Mouse (Mus musculus) large intestine, adult 2 months (tissue): ENCODE data around the gene Capn12. TPM values are rescaled to one million over a fixed set of nuclear protein-coding genes. Genes with fewer than 3 reads are reported as not detected.

Experiments used
- DNase-seq: peaks from one replicate; pipeline ENCODE4 v3.0.0-alpha.2; 2012; ENCODE audit warnings: low read depth, low spot score
- WGBS: fragments of 180-500 bp; shearing (Covaris S2); methylation state at CpG from one replicate; pipeline ENCODE4 v1.1.7; 2018; 5-methylcytosine and 5-hydroxymethylcytosine counted together
- polyA plus RNA-seq: library from polyadenylated mRNA; depleted of rRNA; stranded (reverse); fragments of >200 nt; gene quantifications from 2 replicates; pipeline ENCODE4 v1.2.3, GENCODE M21; 2012; rRNA removed

The Capn12 gene
- polyA plus RNA-seq, 1 experiment = 0.14 TPM

DNA sequence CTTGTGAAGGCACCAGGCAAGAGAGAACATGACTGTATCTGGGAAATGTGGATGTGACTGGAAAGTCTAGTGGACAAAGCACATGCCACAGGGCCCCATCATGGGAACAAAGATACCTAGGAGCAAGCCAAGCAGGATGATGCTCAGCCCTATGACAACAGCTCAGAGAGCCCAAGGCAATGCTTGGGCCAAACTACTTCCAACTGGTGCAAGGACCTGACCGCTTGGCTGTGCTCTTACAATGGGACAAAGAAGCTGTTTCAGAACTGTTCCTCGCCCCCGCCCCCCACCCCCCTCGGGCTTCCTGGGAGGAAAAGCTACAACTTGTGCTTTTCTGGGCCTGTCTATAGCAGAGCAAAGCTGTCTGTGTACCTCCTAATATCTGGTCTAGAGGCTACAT, 57.4 kb downstream of the Capn12 start:
- 79% methylated on average over 4 of the region's 4 CpGs for WGBS
- DNase-seq = no peak

- DNase-seq = no peak
- 50% methylated on average over 7 of the region's 7 CpGs for WGBS
Observed at GRCm38 (mm10) chr7:28939418-28940183, 58.4 kb downstream of the Capn12 start.

GRCm38 (mm10) chr7:28941129-28941528, 59.9 kb downstream of the Capn12 start:
- DNase-seq = no peak
- 43% methylated on average over 4 of the region's 4 CpGs for WGBS

GRCm38 (mm10) chr7:28941542-28941941, 60.3 kb downstream of the Capn12 start:
- 30% methylated on average over 4 of the region's 4 CpGs for WGBS
- no peak for DNase-seq

Other genes with a start within 250 kb of the Capn12 start
- 1.6 and 1.8 TPM in 2 replicates for gene Fbxo27, start 188.6 kb upstream of the Capn12 start, polyA plus RNA-seq
- 0.89 TPM in 2 replicates for gene Fbxo17, start 164.6 kb upstream of the Capn12 start, polyA plus RNA-seq
- 67.1 and 70.6 TPM in 2 replicates for gene Mrps12, start 139.6 kb upstream of the Capn12 start, polyA plus RNA-seq
- gene Sars2, start 139.4 kb upstream of the Capn12 start, polyA plus RNA-seq = 25.0 and 27.4 TPM in 2 replicates
- not detected in 2 replicates for gene Ccer2, start 125.2 kb upstream of the Capn12 start, polyA plus RNA-seq
- 40.2 and 53.9 TPM in 2 replicates for gene Sirt2, start 114.7 kb upstream of the Capn12 start, polyA plus RNA-seq
- gene Nfkbib, start 113.9 kb upstream of the Capn12 start, polyA plus RNA-seq = 56.7 and 72.9 TPM in 2 replicates
- 6.4 and 7.5 TPM in 2 replicates for gene Rinl, start 92.5 kb upstream of the Capn12 start, polyA plus RNA-seq
- 273 and 275 TPM in 2 replicates for gene Hnrnpl, start 72.9 kb upstream of the Capn12 start, polyA plus RNA-seq
- 244 and 306 TPM in 2 replicates for gene Ech1, start 56.2 kb upstream of the Capn12 start, polyA plus RNA-seq
- gene Lgals4, start 47.6 kb upstream of the Capn12 start, polyA plus RNA-seq = 4,043 and 4,779 TPM in 2 replicates
- 0.59 and 1.9 TPM in 2 replicates for gene Lgals7, start 17.6 kb upstream of the Capn12 start, polyA plus RNA-seq
- gene Actn4, start 80.9 kb downstream of the Capn12 start, polyA plus RNA-seq = 542 and 776 TPM in 2 replicates
- gene Eif3k, start 100.4 kb downstream of the Capn12 start, polyA plus RNA-seq = 281 and 323 TPM in 2 replicates
- 21.4 and 27.4 TPM in 2 replicates for gene Map4k1, start 100.6 kb downstream of the Capn12 start, polyA plus RNA-seq
- gene Ryr1, start 243.8 kb downstream of the Capn12 start, polyA plus RNA-seq = 0.09 and 0.11 TPM in 2 replicates